Mouse (Mus musculus) gastrocnemius, adult 18-20 months (tissue): ENCODE measurements around the gene Cxcr1. TPM values are rescaled to one million over a fixed set of nuclear protein-coding genes. Genes with fewer than 3 reads are reported as not detected.

Experiments
- DNase-seq: peaks from one replicate; pipeline ENCODE4 v3.0.0; 2021; ENCODE audit warnings: low spot score
- long read RNA-seq, 2 experiments: library from polyadenylated mRNA; stranded (forward); transcript quantifications; one replicate each; pipeline ENCODE4 v2.0.0; 2021
- total RNA-seq, 2 experiments: library from RNA; stranded (reverse); gene quantifications; 2 replicates each; pipeline ENCODE4 v1.2.3; 2021

Gene Cxcr1
- total RNA-seq: not detected
- long read RNA-seq, experiment 1: 0 reads
- long read RNA-seq, experiment 2: 0 reads

GRCm38 (mm10) chr1:74194445-74194844 lies at the start of gene Cxcr1:
TSS of gene Cxcr1 (minus strand) at chr1:74194631.
- DNase-seq: no peak

GRCm38 (mm10) chr1:74240832-74241231 lies 46.4 kb upstream of the Cxcr1 start:
- no peak for DNase-seq

- no peak for DNase-seq
Observed at GRCm38 (mm10) chr1:74240311-74240710, 45.9 kb upstream of the Cxcr1 start.

GRCm38 (mm10) chr1:74239618-74240017 lies 45.2 kb upstream of the Cxcr1 start:
- DNase-seq: no peak

- DNase-seq: no peak
Observed at GRCm38 (mm10) chr1:74239162-74239561, 44.7 kb upstream of the Cxcr1 start.

GRCm38 (mm10) chr1:74238136-74238535 lies 43.7 kb upstream of the Cxcr1 start:
- DNase-seq: no peak

GRCm38 (mm10) chr1:74237671-74238070 lies 43.2 kb upstream of the Cxcr1 start:
- DNase-seq: no peak

GRCm38 (mm10) chr1:74236590-74237317 lies 42.3 kb upstream of the Cxcr1 start:
- peak; percentile 18 for DNase-seq

- peak; percentile 96 for DNase-seq
Observed at GRCm38 (mm10) chr1:74235938-74236589, 41.6 kb upstream of the Cxcr1 start, which contains the start of gene Arpc2. TSS of gene Arpc2 (plus strand) at chr1:74236084.

GRCm38 (mm10) chr1:74230992-74231391 lies 36.6 kb upstream of the Cxcr1 start:
- DNase-seq: no peak

- DNase-seq: no peak
Observed at GRCm38 (mm10) chr1:74229942-74230341, 35.5 kb upstream of the Cxcr1 start.

GRCm38 (mm10) chr1:74227317-74227716 lies 32.9 kb upstream of the Cxcr1 start:
- DNase-seq: peak; percentile 32

- DNase-seq: no peak
Observed at GRCm38 (mm10) chr1:74219922-74220321, 25.5 kb upstream of the Cxcr1 start.

GRCm38 (mm10) chr1:74208941-74209340 lies 14.5 kb upstream of the Cxcr1 start:
- no peak for DNase-seq

- DNase-seq: no peak
Observed at GRCm38 (mm10) chr1:74207906-74208305, 13.5 kb upstream of the Cxcr1 start.

GRCm38 (mm10) chr1:74206642-74207041 lies 12.2 kb upstream of the Cxcr1 start:
- no peak for DNase-seq

- peak; percentile 10 for DNase-seq
Observed at GRCm38 (mm10) chr1:74205881-74206280, 11.4 kb upstream of the Cxcr1 start.

- DNase-seq: no peak
Observed at GRCm38 (mm10) chr1:74203457-74203856, 9.0 kb upstream of the Cxcr1 start.

GRCm38 (mm10) chr1:74201048-74201844 lies 6.8 kb upstream of the Cxcr1 start:
- no peak for DNase-seq

- DNase-seq: no peak
Observed at GRCm38 (mm10) chr1:74199046-74199445, 4.6 kb upstream of the Cxcr1 start.

GRCm38 (mm10) chr1:74197726-74198470 lies 3.5 kb upstream of the Cxcr1 start:
- no peak for DNase-seq
